Mouse (Mus musculus): ENCODE data around the gene Tbr1.

Gene Tbr1

GRCm38 (mm10) chr2:61812536-61812935 lies 9.8 kb downstream of the Tbr1 start:
- DNase-seq: no peak

GRCm38 (mm10) chr2:61813106-61813505 lies 10.4 kb downstream of the Tbr1 start:
- DNase-seq: no peak

- no peak for DNase-seq
Observed at GRCm38 (mm10) chr2:61813521-61813920, 10.8 kb downstream of the Tbr1 start.

- no peak for DNase-seq
Observed at GRCm38 (mm10) chr2:61814548-61815473, 12.1 kb downstream of the Tbr1 start.

- no peak for DNase-seq
Observed at GRCm38 (mm10) chr2:61815583-61816313, 13.0 kb downstream of the Tbr1 start.

GRCm38 (mm10) chr2:61818197-61818596 lies 15.5 kb downstream of the Tbr1 start:
- DNase-seq: no peak

- no peak for DNase-seq
Observed at GRCm38 (mm10) chr2:61820203-61820602, 17.5 kb downstream of the Tbr1 start.

GRCm38 (mm10) chr2:61823426-61824140 lies 20.9 kb downstream of the Tbr1 start:
- no peak for DNase-seq

GRCm38 (mm10) chr2:61837243-61837806 lies 34.6 kb downstream of the Tbr1 start:
- no peak for DNase-seq
